Comparison of ENCODE assay signal across 12 mouse cellular contexts in the genomic region with DNA sequence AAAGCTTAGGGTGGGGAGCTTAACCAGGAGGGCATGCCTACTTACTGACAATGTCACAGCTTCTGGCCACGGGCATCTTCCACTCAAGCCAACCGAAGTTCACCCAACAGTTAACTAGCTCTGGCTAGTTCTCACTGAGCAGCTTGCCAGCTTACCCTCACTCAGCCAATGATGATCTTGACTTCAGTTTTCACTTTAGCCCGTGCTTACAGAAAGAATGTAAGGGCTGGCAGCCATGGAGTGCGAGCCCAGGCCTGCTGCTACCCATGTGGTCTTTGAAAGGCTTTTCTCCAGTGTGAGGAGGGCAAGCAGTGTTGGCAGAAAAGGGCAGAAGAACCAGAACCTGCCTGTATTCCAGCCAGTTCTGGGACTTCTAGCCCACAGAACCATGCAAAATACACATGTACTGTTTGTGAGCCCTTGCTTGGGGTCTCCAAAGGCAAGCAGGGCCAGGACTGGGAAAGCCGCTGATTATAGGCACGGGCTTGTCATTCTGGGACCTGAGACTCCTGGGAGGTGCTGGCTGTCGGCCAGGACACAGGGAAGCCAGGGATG.
DNase-seq lines count a peak whose midpoint lies in the region; ATAC-seq and TF ChIP-seq lines count a peak whose summit lies in the region.
"Had no signal": no experiment of that assay in that cellular context is flagged by ENCODE, and none has a peak within 500 bp of the region (broad histone marks: within the 10 kb centered on the region; RNA-seq: fewer than 3 reads in every experiment).

No protein-coding gene starts in this region.

- ATAC-seq in heart, embryonic 13.5 days (ENCODE audit: extremely low read depth, insufficient number of reproducible peaks, low FRiP score, low TSS enrichment) = no peak
- 0 out of 2 replicates have a peak, but pooled peaks have one; percentile 14 for ATAC-seq in lung, postnatal 0 days
- ATAC-seq in forebrain, postnatal 0 days = peak; percentile 27
- peak; percentile 33; the same call in 1 of the 2 replicates for ATAC-seq in stomach, embryonic 16.5 days (ENCODE audit: insufficient read depth, low FRiP score)

- no peak overlapping the region for H3K4me2 ChIP-seq in heart, embryonic 13.5 days
- no peak overlapping the region for H3K4me2 ChIP-seq in lung, postnatal 0 days (replicated peaks; ENCODE audit: low read depth, low read length)
- no peak overlapping the region for H3K4me2 ChIP-seq in forebrain, postnatal 0 days (ENCODE audit: low read depth)
- no peak overlapping the region for H3K4me2 ChIP-seq in stomach, embryonic 16.5 days (ENCODE audit: low read depth, low read length)
- H3K4me2 ChIP-seq: liver, embryonic 15.5 days had no signal

- H3K4me3 ChIP-seq in heart, embryonic 13.5 days = no peak overlapping the region
- no peak overlapping the region for H3K4me3 ChIP-seq in heart, embryonic 10.5 days
- no peak overlapping the region for H3K4me3 ChIP-seq in lung, postnatal 0 days (ENCODE audit: low read depth, low read length)
- no peak overlapping the region for H3K4me3 ChIP-seq in forebrain, postnatal 0 days (ENCODE audit: low read depth, low read length)
- H3K4me3 ChIP-seq in stomach, embryonic 16.5 days (replicated peaks; ENCODE audit: low read length) = no peak overlapping the region
- H3K4me3 ChIP-seq: liver, embryonic 15.5 days; myocyte had no signal

- no peaks in the 10 kb centered on the region for H3K9me3 ChIP-seq in heart, embryonic 13.5 days
- no peaks in the 10 kb centered on the region for H3K9me3 ChIP-seq in heart, embryonic 10.5 days
- H3K9me3 ChIP-seq in lung, postnatal 0 days (ENCODE audit: low read length) = no peaks in the 10 kb centered on the region
- no peaks in the 10 kb centered on the region for H3K9me3 ChIP-seq in forebrain, postnatal 0 days (ENCODE audit: low read length)
- H3K9me3 ChIP-seq in stomach, embryonic 16.5 days (replicated peaks; ENCODE audit: control insufficient read depth, low read length) = no peaks in the 10 kb centered on the region
- H3K9me3 ChIP-seq: liver, embryonic 15.5 days had no signal

- 44% methylated on average over 7 of the region's 7 CpGs for WGBS in heart, embryonic 13.5 days
- 59% methylated on average over 7 of the region's 7 CpGs for WGBS in heart, embryonic 10.5 days
- WGBS in lung, postnatal 0 days = 51% methylated on average over 7 of the region's 7 CpGs
- WGBS in forebrain, postnatal 0 days = 34% methylated on average over 7 of the region's 7 CpGs
- 60% methylated on average over 7 of the region's 7 CpGs for WGBS in stomach, embryonic 16.5 days

- no peaks in the 10 kb centered on the region for H3K27me3 ChIP-seq in heart, embryonic 13.5 days (replicated peaks)
- no peaks in the 10 kb centered on the region for H3K27me3 ChIP-seq in heart, embryonic 10.5 days (ENCODE audit: insufficient read depth, poor library complexity, severe bottlenecking)
- no peaks in the 10 kb centered on the region for H3K27me3 ChIP-seq in lung, postnatal 0 days (replicated peaks; ENCODE audit: insufficient read depth, low read length)
- no peaks in the 10 kb centered on the region for H3K27me3 ChIP-seq in forebrain, postnatal 0 days (ENCODE audit: insufficient read depth, low read length)
- H3K27me3 ChIP-seq in stomach, embryonic 16.5 days (ENCODE audit: control insufficient read depth, insufficient read depth, low read length) = no peaks in the 10 kb centered on the region
- H3K27me3 ChIP-seq: liver, embryonic 15.5 days had no signal

- peaks cover 14% of the 10 kb centered on the region for H3K4me1 ChIP-seq in heart, embryonic 13.5 days
- H3K4me1 ChIP-seq in heart, embryonic 10.5 days = peaks cover 5% of the 10 kb centered on the region; the same call in 1 of the 2 replicates
- peaks cover 4% of the 10 kb centered on the region; the same call in 1 of the 2 replicates for H3K4me1 ChIP-seq in lung, postnatal 0 days (ENCODE audit: insufficient read depth, low read depth, low read length)
- H3K4me1 ChIP-seq in forebrain, postnatal 0 days (ENCODE audit: insufficient read depth) = no peaks in the 10 kb centered on the region; the same call in 1 of the 2 replicates
- H3K4me1 ChIP-seq in stomach, embryonic 16.5 days (ENCODE audit: control insufficient read depth, insufficient read depth, low read length) = no peaks in the 10 kb centered on the region
- H3K4me1 ChIP-seq: liver, embryonic 15.5 days had no signal

- no peak for TF ChIP-seq EP300 in lung, postnatal 0 days (IDR thresholded peaks at IDR 0.05)

- no peak for DNase-seq in heart, embryonic 10.5 days (ENCODE audit: low spot score)
- DNase-seq in lung, postnatal 0 days (ENCODE audit: low spot score) = no peak
- no peak for DNase-seq in lung, postnatal 10 days
- no peak for DNase-seq in forebrain, postnatal 0 days
- DNase-seq in embryo, embryonic 11 days = no peak
- DNase-seq: adrenal gland, postnatal 10 days; gastrocnemius, postnatal 36 days; thymus, postnatal 25 days had no signal

- no peaks in the 10 kb centered on the region for H3K36me3 ChIP-seq in heart, embryonic 13.5 days
- no peaks in the 10 kb centered on the region for H3K36me3 ChIP-seq in heart, embryonic 10.5 days
- H3K36me3 ChIP-seq in lung, postnatal 0 days (ENCODE audit: insufficient read depth, low read length) = no peaks in the 10 kb centered on the region; the same call in 1 of the 2 replicates
- no peaks in the 10 kb centered on the region for H3K36me3 ChIP-seq in forebrain, postnatal 0 days (ENCODE audit: insufficient read depth)
- H3K36me3 ChIP-seq in stomach, embryonic 16.5 days (ENCODE audit: control insufficient read depth, insufficient read depth, low read length) = no peaks in the 10 kb centered on the region
- H3K36me3 ChIP-seq: liver, embryonic 15.5 days had no signal

- H3K9ac ChIP-seq in heart, embryonic 13.5 days = peak overlapping the region; percentile 1; the same call in 1 of the 2 replicates
- no peak overlapping the region for H3K9ac ChIP-seq in lung, postnatal 0 days (replicated peaks; ENCODE audit: low read depth)
- H3K9ac ChIP-seq in forebrain, postnatal 0 days = no peak overlapping the region
- peak overlapping the region; percentile 31; the same call in 1 of the 2 replicates for H3K9ac ChIP-seq in stomach, embryonic 16.5 days (ENCODE audit: low read length)
- H3K9ac ChIP-seq: liver, embryonic 15.5 days had no signal

- TF ChIP-seq CTCF in lung, postnatal 0 days (IDR thresholded peaks at IDR 0.05) = no peak
- TF ChIP-seq CTCF in forebrain, postnatal 0 days (IDR thresholded peaks at IDR 0.05; ENCODE audit: low read depth) = no peak

- no peak overlapping the region for H3K27ac ChIP-seq in heart, embryonic 13.5 days (replicated peaks)
- H3K27ac ChIP-seq in heart, embryonic 10.5 days = no peak overlapping the region
- H3K27ac ChIP-seq in lung, postnatal 0 days (ENCODE audit: low read length) = no peak overlapping the region; the same call in 1 of the 2 replicates
- peak overlapping the region; percentile 35; the same call in 1 of the 2 replicates for H3K27ac ChIP-seq in forebrain, postnatal 0 days (ENCODE audit: low read depth, low read length)
- peak overlapping the region; percentile 69 for H3K27ac ChIP-seq in stomach, embryonic 16.5 days (ENCODE audit: low read length)
- H3K27ac ChIP-seq: liver, embryonic 15.5 days had no signal

Comparison
In these comparisons a context has a peak if more than half of its experiments do, and no peak if none do; other contexts are left out.
1. H3K27ac ChIP-seq: peak in forebrain, postnatal 0 days (single experiment) and stomach, embryonic 16.5 days (single experiment); none in heart, embryonic 13.5 days (single experiment), heart, embryonic 10.5 days (single experiment) and lung, postnatal 0 days (single experiment).
2. H3K9ac ChIP-seq: peak in heart, embryonic 13.5 days (single experiment) and stomach, embryonic 16.5 days (single experiment); none in lung, postnatal 0 days (single experiment) and forebrain, postnatal 0 days (single experiment).